Mouse (Mus musculus) G1E-ER4 (cell line): Measurements from ENCODE around the gene Hmbs. TPM values are rescaled to one million over a fixed set of nuclear protein-coding genes. Genes with fewer than 3 reads are reported as not detected.

Experiments used
- GATA1 ChIP-seq: IDR thresholded peaks from one replicate; pipeline ENCODE4 v1.8.0; 2012; ENCODE audit warnings: low read length, inconsistent platforms
- polyA plus RNA-seq: library from polyadenylated mRNA; stranded (reverse); fragments of >175 nt; gene quantifications from 2 replicates; pipeline ENCODE4 v1.2.3, GENCODE M21; 2012

Gene Hmbs
- polyA plus RNA-seq, 1 experiment: 142 TPM

DNA sequence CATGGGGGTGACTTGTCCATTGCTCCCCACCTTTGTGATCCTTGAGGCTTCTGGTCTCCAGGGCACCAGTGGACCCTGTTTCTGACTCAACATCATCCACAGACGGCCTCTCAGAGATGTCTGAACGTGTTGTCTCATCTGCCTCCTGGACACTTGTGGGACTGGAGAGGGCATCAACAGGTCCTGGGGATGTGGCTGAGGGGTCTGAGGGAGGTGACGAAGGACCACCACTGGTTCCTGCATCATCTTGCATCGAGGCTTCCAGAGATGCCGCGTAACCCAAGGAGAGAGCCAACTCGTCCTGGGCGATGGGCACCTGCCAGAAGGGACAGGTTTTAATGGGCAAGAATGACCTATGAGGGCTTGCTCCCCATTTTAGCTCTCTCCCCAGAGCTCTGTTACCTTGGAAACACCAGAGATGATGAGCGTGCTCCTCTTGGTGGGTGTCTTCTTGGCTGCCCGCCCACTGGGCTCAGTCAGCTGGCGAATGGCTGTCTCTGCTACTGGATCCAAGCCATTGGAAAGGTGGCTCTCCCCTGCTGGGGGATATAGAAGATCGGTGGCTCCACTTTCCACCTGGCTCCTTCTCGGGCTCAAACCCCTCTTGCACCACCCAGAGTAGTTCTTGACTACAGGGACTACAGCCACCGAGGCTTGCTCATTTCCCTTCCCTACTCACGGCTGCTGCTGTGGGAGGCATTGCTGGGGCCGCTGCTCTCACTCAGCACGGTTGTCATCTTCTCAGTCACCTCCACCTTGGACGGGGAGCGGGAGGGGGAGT, 30.4 kb downstream of the Hmbs start:
- no peak for TF ChIP-seq GATA1

DNA sequence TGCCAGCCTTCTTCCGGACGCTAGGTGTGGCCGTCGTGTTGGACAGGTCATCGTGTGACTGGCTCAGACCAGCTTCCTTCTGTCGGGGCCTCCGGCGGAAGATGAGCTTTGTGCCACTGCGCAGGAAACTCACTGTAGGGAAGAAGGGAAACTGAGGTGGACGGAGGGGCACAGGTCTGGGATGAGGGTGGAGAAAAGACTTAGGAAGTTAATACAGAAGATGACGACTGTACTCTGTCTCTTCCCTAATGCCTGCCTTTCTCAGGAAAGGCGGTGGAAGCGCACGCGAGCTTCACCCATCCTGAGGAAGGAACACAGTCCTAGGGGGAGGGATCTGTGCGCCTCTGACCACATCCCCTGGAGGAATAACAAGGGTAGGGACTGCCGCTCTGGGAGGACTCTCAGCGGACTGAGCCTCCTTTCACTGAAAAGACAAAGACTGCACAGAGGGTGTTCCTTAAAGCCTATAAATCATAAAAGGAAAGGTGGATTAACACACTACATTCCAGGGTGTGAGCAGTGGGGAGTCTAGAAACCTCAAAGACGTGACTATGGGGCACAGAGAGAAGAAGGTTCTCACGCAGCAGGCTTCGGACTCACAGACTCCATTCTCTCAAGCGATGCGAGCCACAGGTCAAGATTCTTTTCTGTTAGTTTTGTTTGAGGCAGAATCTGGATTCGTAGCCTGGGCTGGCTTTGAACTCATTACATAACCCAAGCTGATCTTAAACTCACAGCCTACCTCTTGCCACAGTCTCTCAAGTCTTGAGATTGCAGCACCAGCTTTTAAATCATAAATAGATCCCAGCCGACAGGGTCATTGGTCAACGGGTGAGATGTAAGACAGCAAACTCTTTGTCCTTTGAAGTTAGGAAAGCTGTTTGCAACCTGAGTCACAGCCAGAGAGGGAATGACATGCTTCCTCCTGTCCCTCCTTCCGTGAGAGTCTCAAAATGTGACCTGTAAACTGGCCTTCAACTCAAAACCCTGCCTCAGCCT, 32.6 kb downstream of the Hmbs start:
- no peak for TF ChIP-seq GATA1

DNA sequence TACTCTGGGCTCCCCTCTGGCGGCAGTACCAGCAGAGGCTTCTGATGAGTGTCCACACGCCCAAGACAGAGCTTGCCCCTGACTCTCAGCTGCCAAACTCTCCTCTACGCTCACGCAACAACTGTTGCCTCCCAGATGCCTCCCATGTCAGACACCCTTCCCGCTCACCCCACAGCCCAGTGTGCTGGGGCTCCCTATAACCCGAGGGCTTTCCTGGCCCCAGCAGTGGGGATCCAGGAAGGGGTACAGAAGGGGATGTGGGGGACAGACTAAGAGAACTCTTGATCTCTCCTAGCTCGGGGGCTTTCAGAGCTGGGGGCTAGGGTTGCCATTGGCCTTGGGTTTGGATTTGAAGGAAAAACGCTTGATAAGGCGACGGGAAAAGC, 33.3 kb downstream of the Hmbs start:
- no peak for TF ChIP-seq GATA1

DNA sequence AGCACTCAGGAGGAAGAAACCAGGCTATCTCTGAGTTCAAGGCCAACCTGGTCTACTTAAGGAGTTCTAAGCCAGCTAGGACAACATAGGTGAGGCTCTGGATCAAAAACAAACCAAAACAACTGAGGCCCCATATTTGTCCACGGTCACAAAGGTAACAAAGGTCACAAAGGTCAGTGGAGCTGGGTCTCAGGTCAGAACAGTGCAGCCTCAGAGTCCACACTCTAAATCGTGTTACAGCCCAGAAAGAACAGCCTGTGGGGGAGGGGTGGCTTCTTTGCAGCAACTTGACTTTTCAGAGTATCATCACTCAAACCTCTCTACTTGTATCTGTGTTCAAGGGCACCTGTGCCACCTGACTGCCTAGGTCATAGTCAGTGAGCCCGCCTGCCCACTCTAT, 34.3 kb downstream of the Hmbs start:
- no peak for TF ChIP-seq GATA1

DNA sequence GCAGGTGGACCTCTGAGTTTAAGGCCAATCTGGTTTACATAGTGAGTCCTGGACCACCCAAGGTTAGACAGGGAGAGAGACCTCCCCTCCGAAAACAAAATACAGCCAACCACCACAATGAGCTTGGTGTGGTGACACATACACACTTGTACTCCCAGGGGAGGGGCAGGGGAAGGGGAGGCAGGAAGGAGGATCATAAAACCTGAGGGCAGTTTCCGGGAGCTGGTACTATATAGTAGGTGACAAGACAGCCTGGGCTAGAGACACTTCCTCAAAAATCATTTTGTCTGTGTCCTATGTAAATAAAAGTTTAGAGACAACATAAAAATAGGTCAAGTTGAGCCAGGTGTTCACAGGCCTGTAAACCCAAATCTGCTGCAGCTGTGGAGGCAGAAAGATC, 36.8 kb downstream of the Hmbs start:
- TF ChIP-seq GATA1: no peak

DNA sequence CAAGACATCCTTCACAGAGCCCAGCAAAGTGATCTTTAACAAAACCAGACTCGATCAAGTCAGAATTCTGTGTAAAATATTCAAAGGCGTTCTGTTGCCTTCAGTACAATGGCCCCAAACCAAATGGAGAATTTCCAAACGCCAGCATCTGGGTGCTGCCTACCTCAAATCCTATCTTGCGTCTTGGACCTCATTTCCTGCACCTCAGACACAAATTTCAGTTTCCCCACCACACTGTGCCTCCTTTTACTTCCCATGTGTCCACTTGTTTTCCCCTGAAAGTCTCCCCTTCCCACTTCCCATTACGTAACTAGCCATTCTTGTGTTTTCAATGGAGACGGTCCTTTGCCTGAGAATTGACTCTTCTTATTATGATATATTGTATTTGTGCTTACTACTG, 37.5 kb downstream of the Hmbs start:
- no peak for TF ChIP-seq GATA1

DNA sequence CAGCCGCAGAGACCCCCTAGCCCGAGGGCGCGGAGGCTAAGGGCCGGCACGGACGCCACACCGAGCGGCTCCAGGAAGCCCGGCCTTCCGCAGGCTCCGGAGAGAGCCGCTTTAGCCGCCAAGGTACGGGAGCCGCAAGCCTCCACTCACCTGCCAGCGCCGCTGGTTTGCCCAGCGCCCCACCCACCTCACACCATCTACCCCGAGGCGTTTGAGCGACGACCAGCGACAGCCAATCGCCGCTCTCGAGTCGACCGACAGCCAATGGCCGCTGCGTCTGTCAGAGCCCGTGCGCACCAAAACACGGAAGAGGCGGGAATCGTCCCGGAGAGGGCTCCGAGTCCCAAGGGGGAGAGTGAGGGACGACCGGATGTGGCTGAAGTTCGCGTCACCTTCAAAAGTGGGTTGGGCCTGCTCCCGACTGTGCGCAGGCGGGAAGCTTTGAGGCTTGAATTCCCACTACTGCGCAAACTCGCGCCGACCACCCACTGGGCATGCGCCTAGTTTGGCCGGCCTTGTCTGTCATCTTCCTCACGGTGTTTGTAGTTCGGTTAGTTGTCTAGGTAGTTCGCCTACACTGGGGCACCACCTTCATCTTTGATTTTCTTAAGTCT, 38.5 kb downstream of the Hmbs start, which contains the start of gene Hinfp:
Gene Hinfp, minus strand, starts transcription at position 206 of the 614 bp plus-strand sequence.
- TF ChIP-seq GATA1: no peak

DNA sequence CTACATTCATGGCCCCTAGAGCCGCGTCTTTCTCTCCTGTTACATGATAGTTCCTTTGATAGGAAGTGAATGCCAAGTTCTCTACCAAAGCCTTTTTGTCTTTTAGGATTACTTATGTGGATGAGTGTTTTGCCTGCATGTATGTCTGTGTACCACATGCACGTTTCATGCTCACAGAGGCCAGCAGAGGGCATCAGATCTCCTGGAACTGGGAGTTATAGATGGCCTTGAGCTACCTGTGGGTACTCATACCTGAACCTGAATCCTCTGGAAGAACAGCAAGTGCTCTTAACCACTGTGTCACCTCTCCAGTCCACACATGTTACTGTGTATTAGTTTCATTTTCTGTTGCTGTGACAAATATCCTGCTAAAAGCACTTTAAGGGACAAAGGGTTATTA, 51.5 kb downstream of the Hmbs start:
- no peak for TF ChIP-seq GATA1

DNA sequence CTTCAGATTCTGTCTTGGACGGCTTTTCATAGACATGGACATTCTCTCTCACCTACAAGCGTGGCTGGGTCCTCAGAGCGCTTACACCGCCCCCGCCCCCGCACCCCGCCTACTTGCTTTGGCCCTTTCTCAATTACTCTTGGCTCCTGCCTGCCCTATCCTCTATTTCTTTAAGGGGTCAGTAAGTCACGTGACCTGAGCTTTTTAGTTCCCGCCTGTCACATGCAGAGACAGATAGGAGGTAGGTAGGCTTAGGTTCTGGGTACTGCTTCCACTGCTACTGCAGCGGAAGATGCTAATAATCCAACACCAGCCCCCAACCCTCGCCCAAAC, 55.1 kb downstream of the Hmbs start:
- no peak for TF ChIP-seq GATA1

DNA sequence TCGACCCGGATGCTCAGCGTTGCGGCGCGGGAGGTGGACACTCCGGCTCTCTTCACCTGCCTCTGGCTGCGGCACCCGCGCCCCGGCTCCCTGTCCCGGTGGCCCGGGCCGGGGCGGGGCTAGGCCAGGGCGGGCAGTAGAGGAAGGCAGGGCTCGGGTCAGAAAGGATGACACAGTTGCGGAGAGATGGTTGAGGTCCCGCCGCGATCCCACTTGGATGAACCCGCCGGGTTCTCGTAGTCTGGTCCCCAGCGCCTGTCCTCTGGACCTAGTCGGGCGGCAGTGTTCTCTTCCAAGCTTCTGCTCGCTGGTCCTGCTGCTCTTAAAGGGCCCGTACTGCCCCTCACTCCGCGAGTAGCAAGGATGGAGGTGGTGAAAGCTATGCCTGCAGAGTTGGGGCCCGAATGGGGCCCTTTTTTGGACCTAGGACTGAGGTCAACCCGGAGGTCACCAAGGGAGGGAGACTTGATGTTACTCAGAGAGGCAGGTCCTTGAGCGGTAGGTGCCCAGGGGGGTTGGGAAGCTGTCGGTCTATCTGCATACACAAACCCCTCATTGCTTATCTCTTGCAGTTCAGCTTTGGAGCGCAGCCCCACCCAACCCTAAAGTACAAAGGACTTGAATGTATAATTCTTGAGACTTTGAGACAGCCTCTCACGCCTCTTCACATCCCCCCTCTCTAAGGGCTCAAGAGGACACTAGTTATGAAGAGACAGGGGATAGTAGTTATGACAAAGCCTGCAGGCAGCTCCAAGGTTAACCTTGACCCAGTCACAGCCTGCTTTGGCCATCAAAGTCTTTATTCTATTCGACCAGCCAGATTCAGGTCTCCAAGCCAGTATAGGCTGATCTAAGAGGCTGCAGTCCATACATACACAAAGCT, 55.7 kb downstream of the Hmbs start, which contains the start of gene Abcg4:
Gene Abcg4, minus strand, starts transcription at position 540 of the 883 bp plus-strand sequence.
- TF ChIP-seq GATA1: peak; percentile 20

DNA sequence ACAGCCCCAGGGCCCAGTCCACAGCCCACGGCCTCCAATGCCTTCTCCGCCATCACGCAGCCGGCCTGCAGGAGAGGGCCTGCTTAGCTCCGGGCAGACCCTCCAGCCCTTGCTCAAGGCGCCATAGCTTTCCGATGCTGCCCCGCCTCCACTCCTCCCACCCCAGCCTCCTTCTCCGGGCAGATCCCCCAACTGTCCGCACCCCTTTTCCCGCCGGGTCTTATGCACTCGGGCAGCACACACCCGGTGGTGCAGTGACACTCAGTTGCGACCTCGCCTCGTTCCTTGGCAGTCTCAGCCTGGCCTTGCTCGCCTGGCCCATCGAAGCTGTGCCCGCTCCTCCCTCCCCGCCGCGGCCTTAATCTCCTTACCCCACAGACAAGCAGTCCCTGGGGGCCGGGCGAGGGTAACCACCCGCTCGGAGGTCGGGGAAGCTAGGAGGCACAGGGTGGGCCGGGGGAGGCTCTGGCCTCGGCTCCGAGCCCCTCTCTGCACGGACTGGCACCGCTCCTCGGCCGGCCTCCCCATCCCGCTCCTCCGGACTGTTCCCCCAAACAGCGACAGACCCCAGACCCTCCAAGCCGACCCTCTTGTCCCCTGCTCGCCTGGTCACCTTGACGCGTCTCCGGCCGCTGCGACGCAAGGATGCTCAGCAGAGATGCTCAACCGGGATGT, 56.5 kb downstream of the Hmbs start:
- no peak for TF ChIP-seq GATA1

DNA sequence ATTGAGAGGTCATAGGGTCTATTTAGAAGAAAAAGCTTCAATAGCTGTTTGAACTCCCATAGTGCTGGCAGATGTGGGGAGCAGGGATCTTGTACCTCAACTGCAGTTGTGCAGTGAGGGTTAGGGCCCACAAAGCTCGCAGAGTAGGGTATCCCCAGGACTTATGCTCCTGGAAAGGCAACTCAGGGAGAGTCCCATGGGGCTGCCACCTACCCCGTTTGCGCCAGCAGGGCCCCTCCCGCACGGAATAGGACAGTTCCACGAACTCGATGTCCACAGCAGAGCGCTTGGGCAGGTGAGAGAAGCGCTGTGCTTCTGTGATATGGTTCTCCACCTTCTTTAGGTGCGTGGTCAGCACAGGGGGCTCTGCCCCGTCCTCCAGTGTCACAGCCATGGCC, 57.0 kb downstream of the Hmbs start:
- TF ChIP-seq GATA1: no peak

Other genes starting within 250 kb of the Hmbs start
- gene Mfrp, start 242.5 kb downstream of the Hmbs start, polyA plus RNA-seq: not detected in 2 replicates
- gene C1qtnf5, start 237.0 kb downstream of the Hmbs start, polyA plus RNA-seq: not detected in 2 replicates
- gene Gm49380, start 230.7 kb downstream of the Hmbs start, polyA plus RNA-seq: not detected in 2 replicates
- gene Rnf26, start 230.7 kb downstream of the Hmbs start, polyA plus RNA-seq: 36.9 and 44.7 TPM in 2 replicates
- gene Mcam, start 209.8 kb downstream of the Hmbs start, polyA plus RNA-seq: not detected in 2 replicates
- gene Cbl, start 110.2 kb downstream of the Hmbs start, polyA plus RNA-seq: 15.4 and 18.5 TPM in 2 replicates
- gene Ccdc153, start 103.6 kb downstream of the Hmbs start, polyA plus RNA-seq: not detected in 2 replicates
- not detected in 2 replicates for gene Pdzd3, start 92.8 kb downstream of the Hmbs start, polyA plus RNA-seq
- gene Nlrx1, start 75.6 kb downstream of the Hmbs start, polyA plus RNA-seq: 0.02 TPM in 1 of 2 replicates, not detected in the other
- gene Abcg4, start 55.6 kb downstream of the Hmbs start, polyA plus RNA-seq: 15.6 and 18.4 TPM in 2 replicates
- gene Hinfp, start 38.6 kb downstream of the Hmbs start, polyA plus RNA-seq: 3.5 and 8.9 TPM in 2 replicates
- gene C2cd2l, start 23.9 kb downstream of the Hmbs start, polyA plus RNA-seq: 42.9 and 52.2 TPM in 2 replicates
- gene Dpagt1, start 18.2 kb downstream of the Hmbs start, polyA plus RNA-seq: 7.7 and 9.9 TPM in 2 replicates
- 682 and 860 TPM in 2 replicates for gene H2afx, start 9.5 kb downstream of the Hmbs start, polyA plus RNA-seq
- 6.0 and 8.8 TPM in 2 replicates for gene Vps11, start 17.4 kb upstream of the Hmbs start, polyA plus RNA-seq
- gene Hyou1, start 35.3 kb upstream of the Hmbs start, polyA plus RNA-seq: 28.0 and 36.3 TPM in 2 replicates
- gene Slc37a4, start 52.6 kb upstream of the Hmbs start, polyA plus RNA-seq: 17.1 and 21.2 TPM in 2 replicates
- gene Rps25, start 62.9 kb upstream of the Hmbs start, polyA plus RNA-seq: 151 and 177 TPM in 2 replicates
- 7.9 and 13.5 TPM in 2 replicates for gene Trappc4, start 63.4 kb upstream of the Hmbs start, polyA plus RNA-seq
- 8.0 and 11.8 TPM in 2 replicates for gene Ccdc84, start 74.3 kb upstream of the Hmbs start, polyA plus RNA-seq
- gene Foxr1, start 96.9 kb upstream of the Hmbs start, polyA plus RNA-seq: not detected in 2 replicates
- gene Upk2, start 110.7 kb upstream of the Hmbs start, polyA plus RNA-seq: not detected in 2 replicates
- gene Bcl9l, start 138.6 kb upstream of the Hmbs start, polyA plus RNA-seq: 0.10 and 0.19 TPM in 2 replicates
- gene Cxcr5, start 217.6 kb upstream of the Hmbs start, polyA plus RNA-seq: not detected in 2 replicates